Mouse (Mus musculus): ENCODE measurements around the gene Gm3095. TPM values are rescaled to one million over a fixed set of nuclear protein-coding genes. Genes with fewer than 3 reads are reported as not detected.

Gene Gm3095
- 2.0 and 3.0 TPM in 2 replicates for polyA plus RNA-seq (2012; rRNA removed)

GRCm38 (mm10) chr14:3963247-3963646 lies at the start of gene Gm3095:
Gm3095 (plus strand) TSS chr14:3963547.

GRCm38 (mm10) chr14:3931456-3931855 lies 31.9 kb upstream of the Gm3095 start, which contains the start of gene Gm3029:
Gm3029 (plus strand) TSS chr14:3931756.

GRCm38 (mm10) chr14:3998094-3998493 lies 34.7 kb downstream of the Gm3095 start, which contains the start of gene Gm3099:
Gm3099 (plus strand) TSS chr14:3998394.

Other genes with a start within 250 kb of the Gm3095 start
- 14.2 and 16.5 TPM in 2 replicates for gene Gm3002, start 153.5 kb upstream of the Gm3095 start, polyA plus RNA-seq (2012; rRNA removed)
- not detected in 2 replicates for gene Gm3033, start 117.3 kb upstream of the Gm3095 start, polyA plus RNA-seq (2012; rRNA removed)
- gene Gm2916, start 79.4 kb upstream of the Gm3095 start, polyA plus RNA-seq (2012; rRNA removed): 0.05 and 0.06 TPM in 2 replicates
- gene Gm3029, start 31.8 kb upstream of the Gm3095 start, polyA plus RNA-seq (2012; rRNA removed): not detected in 2 replicates
- gene Gm3099, start 34.8 kb downstream of the Gm3095 start, polyA plus RNA-seq (2012; rRNA removed): not detected in 2 replicates
- gene Gm5796, start 60.4 kb downstream of the Gm3095 start, polyA plus RNA-seq (2012; rRNA removed): 9.8 and 11.1 TPM in 2 replicates
- gene Gm3115, start 120.6 kb downstream of the Gm3095 start, polyA plus RNA-seq (2012; rRNA removed): 0.05 TPM in 1 of 2 replicates, not detected in the other
- 11.4 and 11.5 TPM in 2 replicates for gene Gm8108, start 147.0 kb downstream of the Gm3095 start, polyA plus RNA-seq (2012; rRNA removed)
- gene Gm3127, start 201.5 kb downstream of the Gm3095 start, polyA plus RNA-seq (2012; rRNA removed): 0.06 TPM in 1 of 2 replicates, not detected in the other
- gene Gm2974, start 219.0 kb downstream of the Gm3095 start, polyA plus RNA-seq (2012; rRNA removed): 14.0 and 15.3 TPM in 2 replicates

Measured in central nervous system, embryonic 18 days (tissue).